Mouse (Mus musculus): Measurements from ENCODE around the gene Zfp536. TPM values are rescaled to one million over a fixed set of nuclear protein-coding genes. Genes with fewer than 3 reads are reported as not detected.

Gene Zfp536
- total RNA-seq, 4 experiments from 2014 or later, result 6.2 to 10.6 (median 8.5) TPM

GRCm38 (mm10) chr7:37689561-37690305 is 83.7 kb downstream of the Zfp536 start:
- no peak for DNase-seq (ENCODE audit: low spot score)

DNA sequence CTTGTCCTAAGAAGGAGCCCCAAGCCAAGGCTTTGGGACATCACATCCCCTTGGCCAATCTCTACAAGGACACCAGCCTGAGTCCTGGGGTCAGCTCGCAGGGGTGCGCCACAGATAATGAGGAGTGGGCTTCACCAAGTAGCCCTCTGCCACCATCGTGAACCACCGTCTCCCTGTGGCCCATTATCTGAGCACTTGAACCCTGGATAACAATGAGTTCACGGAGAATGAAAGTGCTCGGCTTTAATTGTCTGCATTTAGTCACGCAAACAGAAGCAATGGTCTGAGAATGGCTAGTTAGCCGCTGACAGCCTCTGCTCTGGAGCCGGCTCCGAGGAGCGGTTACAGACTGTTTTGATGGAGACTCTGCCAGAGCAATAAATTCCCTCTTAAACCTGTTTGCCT is 84.3 kb downstream of the Zfp536 start:
- no peak for DNase-seq (ENCODE audit: low spot score)

DNA sequence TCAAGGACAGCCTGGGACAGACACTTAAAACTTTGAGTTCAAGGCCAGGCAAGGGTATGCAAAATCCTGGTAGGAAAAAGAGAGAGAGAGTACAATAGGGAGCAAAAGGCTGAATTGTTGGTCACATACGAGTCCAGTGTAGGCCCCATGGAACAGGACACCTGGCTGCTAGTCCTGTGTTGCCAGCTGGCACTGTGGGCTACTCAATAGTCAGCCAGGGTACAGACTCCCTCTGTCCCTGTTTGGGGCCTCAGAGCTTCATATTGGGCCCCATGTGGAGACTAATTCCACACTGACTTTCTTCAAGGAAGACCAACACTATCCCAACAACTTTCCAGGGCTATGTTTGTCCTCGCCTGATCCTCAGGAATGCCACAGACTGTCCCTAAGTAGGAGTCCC is 87.1 kb downstream of the Zfp536 start:
- no peak for DNase-seq (ENCODE audit: low spot score)

DNA sequence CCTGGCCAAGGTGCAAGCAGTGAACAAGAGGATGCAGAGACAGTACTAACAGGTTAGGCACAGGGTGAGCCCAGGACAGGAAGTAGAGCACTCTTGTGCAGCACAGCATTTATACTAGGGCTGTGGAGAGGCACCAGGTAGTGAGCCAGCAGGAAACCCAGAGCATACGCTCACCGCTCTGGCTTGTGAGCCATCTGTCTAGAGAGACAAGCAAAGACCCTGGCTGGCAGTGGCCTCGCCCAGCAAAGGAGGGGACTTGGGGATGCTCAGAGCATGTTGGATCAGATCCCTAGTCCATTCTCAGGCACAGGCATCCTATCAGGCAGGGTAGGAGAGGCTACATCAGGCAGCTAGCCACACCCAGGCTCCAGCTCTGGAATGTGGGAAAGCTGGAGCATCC is 88.2 kb downstream of the Zfp536 start:
- DNase-seq (ENCODE audit: low spot score), result no peak

GRCm38 (mm10) chr7:37681335-37681734 is 92.1 kb downstream of the Zfp536 start:
- DNase-seq (ENCODE audit: low spot score), result peak; percentile 43

- no peak for DNase-seq (ENCODE audit: low spot score)
These were observed 109.6 kb downstream of the Zfp536 start for GRCm38 (mm10) chr7:37663676-37664365.

DNA sequence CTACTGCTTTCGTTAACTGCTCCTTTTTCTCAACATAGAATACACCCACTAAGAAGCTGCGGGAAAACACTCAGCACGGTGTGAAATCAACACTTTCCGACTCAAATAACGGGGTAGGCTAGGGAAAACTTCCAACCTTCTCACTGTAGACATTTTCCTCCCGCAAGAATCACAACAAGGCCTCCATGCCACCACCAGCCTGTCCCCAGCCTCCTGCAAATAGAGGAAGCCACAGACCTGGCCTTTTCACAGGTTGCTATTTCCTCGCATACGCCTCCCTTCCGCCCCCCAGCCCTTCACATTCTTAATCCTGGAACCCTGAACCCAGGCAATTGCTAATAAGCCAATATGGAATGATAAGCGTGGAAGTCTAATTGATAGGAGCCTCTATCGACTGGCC is 124.8 kb downstream of the Zfp536 start:
- no peak for DNase-seq (ENCODE audit: low spot score)

GRCm38 (mm10) chr7:37647917-37648615 is 125.4 kb downstream of the Zfp536 start:
- no peak for DNase-seq (ENCODE audit: low spot score)

GRCm38 (mm10) chr7:37639740-37640397 is 133.6 kb downstream of the Zfp536 start:
- no peak for DNase-seq (ENCODE audit: low spot score)

GRCm38 (mm10) chr7:37634812-37635211 is 138.6 kb downstream of the Zfp536 start:
- DNase-seq (ENCODE audit: low spot score), result no peak

- DNase-seq (ENCODE audit: low spot score), result no peak
These were observed 143.0 kb downstream of the Zfp536 start for GRCm38 (mm10) chr7:37630410-37630809.

GRCm38 (mm10) chr7:37627897-37628510 is 145.4 kb downstream of the Zfp536 start:
- no peak for DNase-seq (ENCODE audit: low spot score)

- DNase-seq (ENCODE audit: low spot score), result no peak
These were observed 147.7 kb downstream of the Zfp536 start for GRCm38 (mm10) chr7:37625758-37626157.

DNA sequence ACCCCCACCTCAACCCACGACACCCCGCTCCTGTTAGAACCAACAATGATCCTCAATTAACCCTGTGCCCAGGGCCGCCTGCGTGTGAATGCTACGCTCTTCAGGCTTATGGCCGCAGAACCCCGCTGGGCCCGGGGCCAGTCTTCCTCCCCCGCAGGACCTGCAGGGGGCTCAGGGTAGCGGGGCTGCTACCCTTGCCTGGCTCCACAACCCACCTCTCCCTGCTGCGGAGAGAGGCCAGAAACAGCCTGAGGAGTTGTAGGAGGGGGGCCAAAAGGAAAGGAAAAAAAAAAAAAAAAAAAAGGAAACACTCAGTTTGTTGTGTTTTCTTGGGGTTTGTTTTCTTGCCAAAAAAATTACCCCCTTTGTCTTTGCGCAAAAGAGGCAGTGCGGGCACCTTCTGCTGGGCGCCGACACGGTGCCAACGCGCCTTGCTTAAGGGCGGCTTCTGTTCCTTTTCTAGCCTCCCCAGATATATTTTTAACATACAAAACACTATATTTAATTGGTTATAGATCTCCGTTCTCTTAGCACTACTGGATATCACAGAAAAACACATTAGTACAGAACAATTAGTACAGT is 148.6 kb downstream of the Zfp536 start:
- DNase-seq (ENCODE audit: low spot score), result no peak

DNA sequence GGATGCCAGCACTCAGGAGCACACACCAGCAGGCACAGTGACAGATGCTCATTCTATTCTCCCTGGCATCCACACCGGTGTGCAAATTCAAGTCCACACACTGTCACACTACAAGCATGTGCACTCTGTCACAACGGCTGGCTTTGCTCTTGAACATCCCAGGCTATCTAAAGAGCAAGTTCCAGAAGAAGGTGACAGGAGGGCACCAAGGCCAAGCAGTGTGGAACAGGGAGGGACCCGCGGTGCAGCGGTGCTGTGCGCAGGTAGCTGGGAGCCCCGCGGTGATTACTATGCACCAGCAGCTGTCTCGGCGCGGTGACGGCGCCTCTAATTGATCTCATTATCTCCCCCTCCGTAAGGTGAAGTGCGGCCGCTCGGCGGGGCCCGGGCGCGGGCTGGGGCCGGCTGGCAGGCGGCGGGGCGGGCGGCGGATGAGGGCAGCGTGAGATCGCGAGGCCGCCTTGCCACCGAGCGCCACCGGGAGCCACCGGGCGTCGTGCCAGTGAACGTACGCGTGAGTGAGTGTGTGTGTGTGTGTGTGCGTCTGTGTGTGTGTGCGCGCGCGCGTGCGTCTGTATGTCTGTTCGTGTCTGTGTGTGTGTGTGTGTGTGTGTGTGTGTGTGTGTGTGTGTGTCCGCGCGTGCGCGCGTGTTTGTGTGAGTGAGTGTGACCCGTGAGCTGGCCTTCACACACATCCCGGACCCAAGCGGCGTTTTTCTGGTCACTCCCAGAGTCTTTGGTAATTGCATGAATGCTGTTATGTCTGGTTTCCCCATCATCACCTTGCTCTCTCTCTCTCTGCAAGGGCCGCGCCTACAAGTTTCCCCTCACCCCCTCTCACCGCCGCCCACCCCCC is 149.3 kb downstream of the Zfp536 start:
- no peak for DNase-seq (ENCODE audit: low spot score)

DNA sequence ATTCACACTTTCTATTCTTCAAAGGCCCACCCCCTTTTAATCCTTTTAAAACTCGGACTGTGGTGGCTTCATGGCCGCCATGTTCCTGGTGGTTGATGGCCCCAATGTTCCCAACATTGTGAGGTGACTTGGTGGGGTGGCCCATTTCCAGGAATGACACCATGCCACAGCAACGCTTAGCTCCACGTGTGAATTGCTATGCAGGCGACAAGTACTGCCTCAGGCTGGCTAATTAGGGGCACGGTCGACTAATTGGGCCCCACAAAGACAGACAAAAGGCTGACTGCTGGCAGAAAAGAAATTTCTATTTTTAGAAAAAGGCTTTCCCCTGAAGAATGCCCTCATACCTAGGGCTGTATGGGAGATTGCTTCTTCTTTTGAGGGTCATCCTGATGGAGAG is 154.2 kb downstream of the Zfp536 start:
- no peak for DNase-seq (ENCODE audit: low spot score)

GRCm38 (mm10) chr7:37617880-37618279 is 155.6 kb downstream of the Zfp536 start:
- no peak for DNase-seq (ENCODE audit: low spot score)

DNA sequence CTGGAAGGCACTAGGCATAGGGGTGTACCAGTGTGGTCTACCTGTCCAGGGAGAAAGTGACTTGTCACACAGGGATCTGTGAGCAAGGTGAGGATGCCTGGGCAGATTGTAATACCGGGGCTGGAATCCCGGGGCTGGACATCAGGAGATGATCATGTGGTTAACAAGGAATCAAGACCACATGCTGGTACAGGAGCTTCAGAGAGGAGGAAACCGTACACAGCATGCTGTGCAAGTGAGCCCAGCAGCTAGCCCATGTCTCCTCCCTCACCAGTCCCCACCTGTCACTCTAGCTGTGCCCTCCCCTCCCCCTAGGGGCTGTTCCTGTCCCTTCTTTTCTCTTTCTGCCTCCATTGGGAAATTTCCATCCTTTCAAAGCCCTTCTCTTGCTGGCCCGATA is 157.5 kb downstream of the Zfp536 start:
- DNase-seq (ENCODE audit: low spot score), result no peak

- no peak for DNase-seq (ENCODE audit: low spot score)
These were observed 159.1 kb downstream of the Zfp536 start for GRCm38 (mm10) chr7:37614381-37614780.

DNA sequence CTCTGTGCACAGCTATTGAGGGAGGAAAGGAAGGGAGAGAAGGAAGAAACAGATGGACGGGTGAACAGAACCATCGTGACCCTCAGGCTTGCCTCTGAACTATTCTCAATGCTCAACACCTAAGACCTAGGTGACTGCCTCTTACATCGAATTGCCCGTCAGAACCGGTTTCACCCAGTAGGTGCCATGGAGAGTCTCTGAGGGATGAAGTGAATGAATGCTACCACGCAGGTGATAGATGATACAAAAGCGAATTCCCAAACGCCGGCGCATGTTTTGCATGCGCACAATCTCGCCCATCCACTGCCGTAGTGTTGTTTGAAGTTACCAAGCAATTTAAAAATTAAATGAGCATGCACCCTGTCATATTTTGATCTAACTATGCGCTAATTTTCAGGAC is 164.9 kb downstream of the Zfp536 start:
- no peak for DNase-seq (ENCODE audit: low spot score)
